Mouse (Mus musculus) kidney, postnatal 0 days (tissue): Measurements from ENCODE around the gene Cdt1. TPM values are rescaled to one million over a fixed set of nuclear protein-coding genes. Genes with fewer than 3 reads are reported as not detected.

Experiments used
- ATAC-seq: fragments of 200-750 bp; cut with Nextera tagmentation; replicated peaks from 2 replicates; pipeline ENCODE4 v1.8.0; 2017; ENCODE audit warnings: low read depth, moderate number of reproducible peaks, moderate TSS enrichment, moderate library complexity; ENCODE audit not compliant: low FRiP score
- DNase-seq: peaks from one replicate; pipeline ENCODE4 v3.0.0-alpha.2; 2016; ENCODE audit warnings: low spot score
- H3K27ac ChIP-seq: fragments of 300-500 bp; sonication (generic); 2 replicates; pipeline ENCODE4 v1.5.1; 2014; ENCODE audit warnings: mild to moderate bottlenecking
- H3K27me3 ChIP-seq: fragments of 300-500 bp; sonication (generic); 2 replicates; pipeline ENCODE4 v1.6.1; 2014; ENCODE audit warnings: low read length, mixed read lengths; ENCODE audit not compliant: insufficient read depth
- H3K36me3 ChIP-seq: fragments of 300-500 bp; sonication (generic); 2 replicates; pipeline ENCODE4 v1.6.1; 2014; ENCODE audit warnings: low read length, mixed read lengths; ENCODE audit not compliant: insufficient read depth
- H3K4me1 ChIP-seq: fragments of 300-500 bp; sonication (generic); replicated peaks from 2 replicates; pipeline ENCODE4 v1.6.1; 2014; ENCODE audit warnings: antibody characterized with exemption, low read length, mixed read lengths; ENCODE audit not compliant: insufficient read depth
- H3K4me2 ChIP-seq: fragments of 300-500 bp; sonication (generic); 2 replicates; pipeline ENCODE4 v1.6.1; 2014; ENCODE audit warnings: mild to moderate bottlenecking, low read length, moderate library complexity, mixed read lengths
- H3K4me3 ChIP-seq: fragments of 300-500 bp; sonication (generic); replicated peaks from 2 replicates; pipeline ENCODE4 v1.5.1; 2014; ENCODE audit warnings: low read depth, low read length
- H3K9ac ChIP-seq: fragments of 300-500 bp; sonication (generic); 2 replicates; pipeline ENCODE4 v1.6.1; 2014; ENCODE audit warnings: low read depth, low read length
- H3K9me3 ChIP-seq: fragments of 300-500 bp; sonication (generic); replicated peaks from 2 replicates; pipeline ENCODE4 v1.6.1; 2016; ENCODE audit warnings: low read length, inconsistent platforms, mixed read lengths
- CTCF ChIP-seq: IDR thresholded peaks from 2 replicates; pipeline ENCODE4 v1.5.1; 2016; ENCODE audit warnings: antibody characterized with exemption, low read depth, mild to moderate bottlenecking, moderate library complexity
- WGBS: fragments of 180-500 bp; shearing (Covaris S2); extraction: QIAGEN DNeasy Blood & Tissue Kit; methylation state at CpG from one replicate; pipeline ENCODE4 v1.1.7; 2014; 5-methylcytosine and 5-hydroxymethylcytosine counted together
- polyA plus RNA-seq: library from polyadenylated mRNA; unstranded; fragments of >200 nt; fragmentation: Nextera tagmentation; extraction: Ambion mirVana; gene quantifications from 2 replicates; pipeline ENCODE4 v1.2.1, GENCODE M21; 2015

Gene Cdt1
- polyA plus RNA-seq, 1 experiment from 2014 or later: 21.2 TPM

GRCm38 (mm10) chr8:122611295-122612133 lies 43.7 kb downstream of the Cdt1 start, which contains the start of the genes Galns and Trappc2l:
Galns (minus strand) TSS chr8:122611463.
Trappc2l (plus strand) TSS chr8:122611640.
- H3K36me3 ChIP-seq: 0 out of 2 replicates have a peak, but pooled peaks cover 3% of the 10 kb centered on the region
- peak within 1 kb of the TSS; percentile 60 for H3K4me3 ChIP-seq
- peak within 1 kb of the TSS; percentile 69 for H3K9ac ChIP-seq
- H3K27ac ChIP-seq: peak within 1 kb of the TSS; percentile 83
- H3K9me3 ChIP-seq: no peaks in the 10 kb centered on the region
- WGBS: under 1% methylated on average over 55 of the region's 57 CpGs
- peak; percentile 75 for TF ChIP-seq CTCF
- H3K27me3 ChIP-seq: no peaks in the 10 kb centered on the region
- H3K4me1 ChIP-seq: peaks cover 8% of the 10 kb centered on the region; the same call in 1 of the 2 replicates
- peak; percentile 100 for DNase-seq
- peak; percentile 94 for ATAC-seq
- H3K4me2 ChIP-seq: peak within 1 kb of the TSS; percentile 79

GRCm38 (mm10) chr8:122616181-122616905 lies 48.5 kb downstream of the Cdt1 start:
- Histone ChIP-seq H3K9ac (0 out of 2 replicates have a peak overlapping the region, but pooled peaks have one; percentile 27), H3K4me2 (no peak overlapping the region), H3K27me3 (no peaks in the 10 kb centered on the region), H3K9me3 (no peaks in the 10 kb centered on the region), H3K4me3 (no peak overlapping the region), H3K27ac (no peak overlapping the region), H3K36me3 (0 out of 2 replicates have a peak, but pooled peaks cover 3% of the 10 kb centered on the region), H3K4me1 (peaks cover 19% of the 10 kb centered on the region)
- TF ChIP-seq CTCF: no peak
- WGBS: 56% methylated on average over 9 of the region's 9 CpGs
- no peak for DNase-seq
- no peak for ATAC-seq

- no peaks in the 10 kb centered on the region for H3K9me3 ChIP-seq
- peak; percentile 71 for TF ChIP-seq CTCF
- H3K4me2 ChIP-seq: no peak overlapping the region
- H3K4me1 ChIP-seq: peaks cover 13% of the 10 kb centered on the region
- no peak overlapping the region for H3K27ac ChIP-seq
- no peak overlapping the region for H3K9ac ChIP-seq
- WGBS: 39% methylated on average over 5 of the region's 7 CpGs
- no peaks in the 10 kb centered on the region for H3K27me3 ChIP-seq
- H3K4me3 ChIP-seq: no peak overlapping the region
- DNase-seq (peak; percentile 90), ATAC-seq (no peak; the same call in 1 of the 2 replicates)
- H3K36me3 ChIP-seq: 0 out of 2 replicates have a peak, but pooled peaks cover 3% of the 10 kb centered on the region
Measured at GRCm38 (mm10) chr8:122617947-122618546, 50.2 kb downstream of the Cdt1 start.

- Histone ChIP-seq H3K36me3 (0 out of 2 replicates have a peak, but pooled peaks cover 3% of the 10 kb centered on the region), H3K4me2 (no peak overlapping the region), H3K27me3 (no peaks in the 10 kb centered on the region), H3K4me3 (no peak overlapping the region), H3K9ac (no peak overlapping the region), H3K9me3 (no peaks in the 10 kb centered on the region), H3K27ac (no peak overlapping the region), H3K4me1 (peaks cover 13% of the 10 kb centered on the region)
- no peak for TF ChIP-seq CTCF
- WGBS: 73% methylated on average over 6 of the region's 6 CpGs
- no peak for ATAC-seq
- DNase-seq: no peak
Measured at GRCm38 (mm10) chr8:122618660-122619378, 51.0 kb downstream of the Cdt1 start.

- no peak for TF ChIP-seq CTCF
- DNase-seq (no peak), ATAC-seq (no peak)
- Histone ChIP-seq H3K9me3 (no peaks in the 10 kb centered on the region), H3K36me3 (no peaks in the 10 kb centered on the region), H3K27me3 (no peaks in the 10 kb centered on the region), H3K4me3 (no peak overlapping the region), H3K4me1 (peaks cover 13% of the 10 kb centered on the region), H3K27ac (no peak overlapping the region), H3K4me2 (no peak overlapping the region), H3K9ac (no peak overlapping the region)
- 24% methylated on average over 5 of the region's 5 CpGs for WGBS
Measured at GRCm38 (mm10) chr8:122620446-122620845, 52.6 kb downstream of the Cdt1 start.
